Mouse (Mus musculus) stomach, postnatal 0 days (tissue): Measurements from ENCODE around the gene Zmiz1. TPM values are rescaled to one million over a fixed set of nuclear protein-coding genes. Genes with fewer than 3 reads are reported as not detected.

Experiments
- ATAC-seq: fragments of 200-750 bp; cut with Nextera tagmentation; 2 replicates; pipeline ENCODE4 v1.8.0; 2017; ENCODE audit not compliant: low FRiP score, low TSS enrichment
- DNase-seq: peaks from one replicate; pipeline ENCODE4 v3.0.0-alpha.2; 2016; ENCODE audit warnings: low spot score
- H3K27ac ChIP-seq: fragments of 300-500 bp; sonication (generic); replicated peaks from 2 replicates; pipeline ENCODE4 v1.5.1; 2014; ENCODE audit warnings: mild to moderate bottlenecking, control low read depth
- H3K27me3 ChIP-seq: fragments of 300-500 bp; sonication (generic); 2 replicates; pipeline ENCODE4 v1.6.1; 2014; ENCODE audit warnings: low read length; ENCODE audit not compliant: control insufficient read depth, insufficient read depth
- H3K36me3 ChIP-seq: fragments of 300-500 bp; sonication (generic); 2 replicates; pipeline ENCODE4 v1.6.1; 2014; ENCODE audit warnings: low read length, mixed read lengths; ENCODE audit not compliant: control insufficient read depth, insufficient read depth
- H3K4me1 ChIP-seq: fragments of 300-500 bp; sonication (generic); replicated peaks from 2 replicates; pipeline ENCODE4 v1.6.1; 2014; ENCODE audit warnings: antibody characterized with exemption; ENCODE audit not compliant: control insufficient read depth, insufficient read depth
- H3K4me2 ChIP-seq: fragments of 300-500 bp; sonication (generic); replicated peaks from 2 replicates; pipeline ENCODE4 v1.6.1; 2014; ENCODE audit warnings: low read depth, mild to moderate bottlenecking, control low read depth, moderate library complexity
- H3K4me3 ChIP-seq: fragments of 300-500 bp; sonication (generic); 2 replicates; pipeline ENCODE4 v1.5.1; 2014; ENCODE audit warnings: low read depth, low read length, control low read depth
- H3K9ac ChIP-seq: fragments of 300-500 bp; sonication (generic); 2 replicates; pipeline ENCODE4 v1.6.1; 2014; ENCODE audit warnings: mild to moderate bottlenecking, low read length, control low read depth, mixed read lengths
- H3K9me3 ChIP-seq: fragments of 300-500 bp; sonication (generic); 2 replicates; pipeline ENCODE4 v1.6.1; 2016; ENCODE audit warnings: low read length; ENCODE audit not compliant: control insufficient read depth
- CTCF ChIP-seq: IDR thresholded peaks from 2 replicates; pipeline ENCODE4 v1.5.1; 2016; ENCODE audit warnings: antibody characterized with exemption, low read depth, mild to moderate bottlenecking, moderate library complexity
- EP300 ChIP-seq: optimal IDR thresholded peaks from 2 replicates; pipeline ENCODE3; 2016; ENCODE audit warnings: antibody characterized with exemption
- WGBS: fragments of 180-500 bp; shearing (Covaris S2); extraction: QIAGEN DNeasy Blood & Tissue Kit; methylation state at CpG from one replicate; pipeline ENCODE4 v1.1.7; 2014; 5-methylcytosine and 5-hydroxymethylcytosine counted together
- polyA plus RNA-seq: library from polyadenylated mRNA; unstranded; fragments of >200 nt; fragmentation: Nextera tagmentation; extraction: Ambion mirVana; gene quantifications from 2 replicates; pipeline ENCODE4 v1.2.1, GENCODE M21; 2015

Gene Zmiz1
- polyA plus RNA-seq, 1 experiment from 2014 or later, result 13.0 TPM

DNA sequence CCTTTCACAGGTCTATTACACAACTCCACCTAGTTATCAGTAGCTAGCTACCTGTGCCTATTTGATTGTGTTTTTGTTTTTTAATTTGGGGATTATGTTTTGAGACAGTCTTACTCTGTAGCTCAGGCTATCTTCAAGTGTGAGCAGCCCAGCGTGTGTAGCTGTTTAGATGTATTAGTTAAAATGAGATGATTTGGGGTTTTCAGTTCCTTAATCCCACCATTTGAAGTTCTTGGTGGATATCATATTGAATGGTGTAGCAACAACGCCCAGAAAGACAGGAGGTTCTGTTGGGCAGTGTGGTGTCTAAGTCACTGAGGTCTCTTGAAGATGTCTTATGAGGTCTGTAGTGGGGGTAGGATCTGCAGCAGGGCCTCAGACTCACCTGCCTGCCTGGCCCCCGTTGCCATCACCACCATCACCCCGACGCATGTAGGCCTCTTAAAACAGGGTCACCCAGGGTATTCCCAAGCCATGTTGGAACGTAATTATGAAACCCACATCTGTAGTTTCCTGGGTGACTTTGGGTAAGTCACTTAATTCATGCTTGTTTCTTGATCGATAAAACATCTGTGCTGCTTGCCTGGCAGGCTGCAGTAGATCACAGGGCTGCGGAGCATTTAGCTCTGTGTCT lies 155.1 kb downstream of the Zmiz1 start:
- TF ChIP-seq EP300, result no peak
- no peak for TF ChIP-seq CTCF
- H3K4me3 ChIP-seq, result no peak overlapping the region
- H3K4me2 ChIP-seq, result no peak overlapping the region
- 74% methylated on average over 8 of the region's 8 CpGs for WGBS
- peaks cover 4% of the 10 kb centered on the region; the same call in 1 of the 2 replicates for H3K36me3 ChIP-seq
- DNase-seq, result no peak
- H3K9ac ChIP-seq, result no peak overlapping the region
- no peaks in the 10 kb centered on the region for H3K27me3 ChIP-seq
- ATAC-seq, result no peak
- H3K4me1 ChIP-seq, result peaks cover 22% of the 10 kb centered on the region
- H3K9me3 ChIP-seq, result no peaks in the 10 kb centered on the region
- H3K27ac ChIP-seq, result no peak overlapping the region

DNA sequence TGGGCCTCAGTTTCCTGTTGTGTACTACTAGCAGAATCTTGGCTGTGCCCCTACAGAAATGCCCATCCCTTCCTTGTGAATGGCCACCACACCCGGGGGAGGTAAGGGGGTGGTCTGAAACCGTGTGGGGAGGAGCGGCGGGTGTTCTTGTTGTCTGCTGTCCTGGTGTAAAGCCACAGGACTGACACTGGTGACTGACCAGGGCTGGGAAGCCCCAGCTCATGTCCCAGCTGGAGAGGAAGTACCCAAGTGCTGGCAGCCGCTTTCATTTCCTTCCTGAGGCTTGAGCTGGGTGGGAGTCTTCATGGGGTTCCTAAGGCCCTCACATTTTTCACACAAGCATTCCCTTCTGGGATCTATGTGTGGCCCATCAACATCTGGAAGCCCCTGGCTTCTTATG lies 155.7 kb downstream of the Zmiz1 start:
- H3K4me3 ChIP-seq, result no peak overlapping the region
- H3K27ac ChIP-seq, result no peak overlapping the region
- no peak for TF ChIP-seq CTCF
- TF ChIP-seq EP300, result no peak
- H3K27me3 ChIP-seq, result no peaks in the 10 kb centered on the region
- H3K9me3 ChIP-seq, result no peaks in the 10 kb centered on the region
- 64% methylated on average over 5 of the region's 5 CpGs for WGBS
- peaks cover 22% of the 10 kb centered on the region for H3K4me1 ChIP-seq
- no peak overlapping the region for H3K4me2 ChIP-seq
- H3K36me3 ChIP-seq, result peaks cover 4% of the 10 kb centered on the region; the same call in 1 of the 2 replicates
- DNase-seq (no peak), ATAC-seq (no peak)
- H3K9ac ChIP-seq, result no peak overlapping the region

DNA sequence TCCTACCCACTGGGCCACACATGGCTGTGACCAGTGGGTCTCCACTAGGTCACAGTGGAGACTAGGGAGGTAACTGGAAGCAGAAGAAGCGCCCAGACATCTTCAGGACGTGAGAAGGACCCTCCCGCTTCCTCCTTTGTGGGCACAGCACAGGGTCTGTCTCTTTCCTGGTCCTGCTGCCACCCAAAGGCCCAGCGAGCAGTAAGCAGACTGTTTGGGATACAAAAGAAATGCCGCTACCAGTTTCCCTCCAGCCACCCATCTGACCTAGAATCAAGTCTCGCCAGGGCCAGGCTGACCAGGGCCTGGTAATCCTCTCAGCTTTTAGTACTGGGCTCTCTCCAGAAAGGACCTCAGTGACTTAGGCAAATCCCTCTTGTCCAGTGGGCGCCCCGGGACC lies 156.6 kb downstream of the Zmiz1 start:
- Histone ChIP-seq H3K27me3 (no peaks in the 10 kb centered on the region), H3K4me3 (no peak overlapping the region), H3K9ac (peak overlapping the region; percentile 13; the same call in 1 of the 2 replicates), H3K36me3 (peaks cover 4% of the 10 kb centered on the region; the same call in 1 of the 2 replicates), H3K9me3 (no peaks in the 10 kb centered on the region), H3K27ac (peak overlapping the region; percentile 63), H3K4me1 (peaks cover 15% of the 10 kb centered on the region), H3K4me2 (no peak overlapping the region)
- 72% methylated on average over 8 of the region's 8 CpGs for WGBS
- DNase-seq (no peak), ATAC-seq (no peak)
- TF ChIP-seq CTCF, result no peak
- no peak for TF ChIP-seq EP300

DNA sequence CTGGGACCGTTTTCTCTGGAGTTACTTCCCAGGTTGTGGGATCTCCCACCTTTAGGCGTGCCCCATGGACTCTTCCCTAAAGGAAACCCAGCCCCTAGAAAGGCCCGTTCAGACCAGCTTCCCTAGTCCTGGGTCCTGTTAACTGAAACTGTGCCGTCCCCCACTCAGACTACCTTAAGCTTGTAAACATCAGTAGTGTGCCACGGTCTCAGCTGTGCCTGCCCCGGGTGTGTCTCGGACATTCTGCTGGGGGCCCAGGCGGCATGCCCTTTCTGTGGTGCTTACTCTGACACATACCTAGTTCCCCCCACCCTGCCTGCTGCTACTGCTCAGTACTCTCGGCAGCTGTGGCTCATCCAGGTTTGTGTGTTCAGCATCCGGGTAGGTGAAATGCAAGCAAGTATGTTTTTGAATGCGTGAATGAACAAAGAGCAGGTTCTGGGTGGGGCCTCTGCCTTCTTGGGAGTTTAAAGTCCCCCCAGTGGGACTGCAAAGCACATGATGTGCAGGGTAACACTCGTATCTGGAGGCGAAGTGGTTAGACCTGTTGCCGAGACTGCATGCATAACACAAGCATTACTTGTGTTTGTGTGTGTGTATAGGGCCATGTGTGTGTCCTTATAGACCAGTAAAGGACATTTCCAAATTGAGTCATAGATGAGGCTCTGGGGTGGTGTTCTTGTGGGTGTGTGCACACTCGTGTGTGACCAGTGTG lies 157.2 kb downstream of the Zmiz1 start:
- ATAC-seq (peak; percentile 75), DNase-seq (peak; percentile 49)
- Histone ChIP-seq H3K4me1 (peaks cover 10% of the 10 kb centered on the region), H3K4me2 (no peak overlapping the region), H3K27ac (peak overlapping the region; percentile 63), H3K4me3 (no peak overlapping the region), H3K36me3 (peaks cover 4% of the 10 kb centered on the region; the same call in 1 of the 2 replicates), H3K9me3 (no peaks in the 10 kb centered on the region), H3K9ac (peak overlapping the region; percentile 13), H3K27me3 (no peaks in the 10 kb centered on the region)
- TF ChIP-seq EP300 (no peak), CTCF (no peak)
- 48% methylated on average over 15 of the region's 15 CpGs for WGBS

DNA sequence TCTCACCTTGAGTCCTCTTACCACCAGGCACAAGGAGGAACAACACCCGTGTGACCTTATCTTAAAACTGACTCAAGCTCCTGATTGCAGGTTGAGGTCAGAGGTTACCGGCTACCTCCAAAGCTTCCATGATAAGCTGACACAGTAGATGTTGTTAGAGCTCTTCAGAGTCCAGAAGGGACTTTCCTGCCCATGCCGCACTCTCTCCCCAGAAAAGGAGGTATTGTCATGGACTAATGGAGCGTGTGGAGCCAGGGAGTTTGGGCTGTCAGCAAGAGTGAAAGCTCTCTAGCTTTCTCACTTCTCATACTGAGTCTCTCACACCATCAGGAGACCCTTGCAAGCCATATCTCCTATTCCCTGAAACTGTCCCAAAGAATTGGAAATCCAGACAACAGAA lies 158.3 kb downstream of the Zmiz1 start:
- DNase-seq (no peak), ATAC-seq (peak; percentile 25; the same call in 1 of the 2 replicates)
- TF ChIP-seq CTCF (no peak), EP300 (no peak)
- no peaks in the 10 kb centered on the region for H3K9me3 ChIP-seq
- no peak overlapping the region for H3K9ac ChIP-seq
- no peak overlapping the region for H3K4me2 ChIP-seq
- H3K4me3 ChIP-seq, result no peak overlapping the region
- peaks cover 3% of the 10 kb centered on the region; the same call in 1 of the 2 replicates for H3K4me1 ChIP-seq
- no peak overlapping the region for H3K27ac ChIP-seq
- 69% methylated on average over 4 of the region's 4 CpGs for WGBS
- no peaks in the 10 kb centered on the region for H3K27me3 ChIP-seq
- peaks cover 4% of the 10 kb centered on the region; the same call in 1 of the 2 replicates for H3K36me3 ChIP-seq
